Mouse (Mus musculus) thymus, adult 2 months (tissue): ENCODE measurements around the gene Palld.

ENCODE experiments used
- CTCF ChIP-seq: fragments of 200-500 bp; IDR thresholded peaks from 2 replicates; pipeline ENCODE4 v1.5.1; 2012; ENCODE audit warnings: mild to moderate bottlenecking, control low read depth, low read length, moderate library complexity, borderline replicate concordance; ENCODE audit not compliant: control insufficient read depth, poor library complexity, insufficient read depth; ENCODE audit errors: extremely low read depth
- POLR2A ChIP-seq: fragments of 200-500 bp; IDR thresholded peaks from 2 replicates; pipeline ENCODE4 v1.6.1; 2012; ENCODE audit warnings: mild to moderate bottlenecking, low read length, control low read depth, moderate library complexity; ENCODE audit not compliant: control insufficient read depth, poor library complexity, insufficient read depth; ENCODE audit errors: extremely low read depth

DNA sequence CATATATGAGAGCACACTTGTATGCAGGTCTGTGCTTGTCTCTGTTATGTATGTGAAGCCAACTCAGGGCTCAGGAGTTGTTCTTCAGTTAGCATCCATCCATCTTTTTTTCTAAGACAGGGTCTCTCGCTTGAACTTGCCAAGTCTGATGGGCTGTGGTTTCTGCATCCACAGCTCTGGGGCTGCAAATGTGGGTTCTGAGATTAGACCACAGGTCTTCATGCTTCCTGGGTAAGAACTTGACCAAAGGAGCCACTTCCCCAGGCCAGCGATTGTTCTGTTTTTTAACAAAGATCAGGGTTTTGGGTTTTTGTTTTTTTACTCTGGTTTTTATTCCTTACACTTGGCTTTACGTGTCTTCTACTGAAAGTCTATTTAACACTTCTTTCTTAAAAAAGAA is 316.0 kb downstream of the Palld start:
- TF ChIP-seq POLR2A = no peak
- no peak for TF ChIP-seq CTCF
